Mouse (Mus musculus) heart, embryonic 13.5 days (tissue): ENCODE measurements around the gene Casz1. TPM values are rescaled to one million over a fixed set of nuclear protein-coding genes. Genes with fewer than 3 reads are reported as not detected.
A peak's percentile ranks its signal among the peaks of the same experiment; 100 is the strongest.

Experiments
- ATAC-seq: fragments of 200-750 bp; cut with Nextera tagmentation; 2 replicates; pipeline ENCODE4 v1.8.0; 2017; ENCODE audit warnings: moderate TSS enrichment; ENCODE audit not compliant: insufficient number of reproducible peaks, low FRiP score, low TSS enrichment; ENCODE audit errors: extremely low read depth
- H3K27ac ChIP-seq: fragments of 300-500 bp; sonication (generic); replicated peaks from 2 replicates; pipeline ENCODE4 v1.5.1; 2015; ENCODE audit warnings: moderate library complexity, mild to moderate bottlenecking, inconsistent platforms
- H3K27me3 ChIP-seq: fragments of 300-500 bp; sonication (generic); replicated peaks from 2 replicates; pipeline ENCODE4 v1.6.1; 2015; ENCODE audit warnings: mild to moderate bottlenecking, inconsistent platforms
- H3K36me3 ChIP-seq: fragments of 300-500 bp; sonication (generic); 2 replicates; pipeline ENCODE4 v1.6.1; 2015; ENCODE audit warnings: mild to moderate bottlenecking, inconsistent platforms
- H3K4me1 ChIP-seq: fragments of 300-500 bp; sonication (generic); 2 replicates; pipeline ENCODE4 v1.6.1; 2015; ENCODE audit warnings: inconsistent platforms
- H3K4me2 ChIP-seq: fragments of 300-500 bp; sonication (generic); 2 replicates; pipeline ENCODE4 v1.6.1; 2015; ENCODE audit warnings: inconsistent platforms, mild to moderate bottlenecking, moderate library complexity
- H3K4me3 ChIP-seq: fragments of 300-500 bp; sonication (generic); 2 replicates; pipeline ENCODE4 v1.5.1; 2015; ENCODE audit warnings: moderate library complexity, mild to moderate bottlenecking, inconsistent platforms
- H3K9ac ChIP-seq: fragments of 300-500 bp; sonication (generic); 2 replicates; pipeline ENCODE4 v1.6.1; 2015; ENCODE audit warnings: inconsistent platforms, mild to moderate bottlenecking, moderate library complexity
- H3K9me3 ChIP-seq: fragments of 300-500 bp; sonication (generic); 2 replicates; pipeline ENCODE4 v1.6.1; 2016; ENCODE audit warnings: inconsistent platforms
- WGBS: fragments of 180-500 bp; shearing (Covaris S2); methylation state at CpG from one replicate; pipeline ENCODE4 v1.1.7; 2015; ENCODE audit warnings: mixed read lengths; 5-methylcytosine and 5-hydroxymethylcytosine counted together
- polyA plus RNA-seq: library from polyadenylated mRNA; unstranded; fragments of >200 nt; fragmentation: Nextera tagmentation; extraction: Ambion mirVana; gene quantifications from 2 replicates; pipeline ENCODE4 v1.2.1, GENCODE M21; 2015

Casz1 gene
- polyA plus RNA-seq, 1 experiment from 2014 or later: 18.3 TPM

GRCm38 (mm10) chr4:148955131-148955813 is 151.0 kb downstream of the Casz1 start:
- ATAC-seq: no peak
- peaks cover 35% of the 10 kb centered on the region for H3K27me3 ChIP-seq
- H3K36me3 ChIP-seq: peaks cover 26% of the 10 kb centered on the region
- H3K4me3 ChIP-seq: no peak overlapping the region
- WGBS: 73% methylated on average over 14 of the region's 14 CpGs
- no peaks in the 10 kb centered on the region for H3K9me3 ChIP-seq
- no peak overlapping the region for H3K4me2 ChIP-seq
- H3K27ac ChIP-seq: peak overlapping the region; percentile 44
- peaks cover 61% of the 10 kb centered on the region for H3K4me1 ChIP-seq
- peak overlapping the region; percentile 42; the same call in 1 of the 2 replicates for H3K9ac ChIP-seq

GRCm38 (mm10) chr4:148960011-148960410 is 155.8 kb downstream of the Casz1 start:
- H3K27me3 ChIP-seq: no peaks in the 10 kb centered on the region; the same call in 1 of the 2 replicates
- peak overlapping the region; percentile 82 for H3K9ac ChIP-seq
- H3K4me1 ChIP-seq: peaks cover 57% of the 10 kb centered on the region
- no peaks in the 10 kb centered on the region for H3K9me3 ChIP-seq
- H3K36me3 ChIP-seq: peaks cover 42% of the 10 kb centered on the region
- peak overlapping the region; percentile 96 for H3K27ac ChIP-seq
- WGBS: 28% methylated on average over 12 of the region's 12 CpGs
- peak overlapping the region; percentile 61 for H3K4me2 ChIP-seq
- peak overlapping the region; percentile 34 for H3K4me3 ChIP-seq
- ATAC-seq: peak; percentile 67; the same call in 1 of the 2 replicates

- peaks cover 51% of the 10 kb centered on the region for H3K4me1 ChIP-seq
- no peaks in the 10 kb centered on the region for H3K9me3 ChIP-seq
- no peak for ATAC-seq
- H3K27me3 ChIP-seq: no peaks in the 10 kb centered on the region
- peak overlapping the region; percentile 82 for H3K9ac ChIP-seq
- 82% methylated on average over 19 of the region's 19 CpGs for WGBS
- H3K4me3 ChIP-seq: peak overlapping the region; percentile 34
- H3K36me3 ChIP-seq: peaks cover 52% of the 10 kb centered on the region
- peak overlapping the region; percentile 96 for H3K27ac ChIP-seq
- H3K4me2 ChIP-seq: peak overlapping the region; percentile 61
These were observed 156.9 kb downstream of the Casz1 start for GRCm38 (mm10) chr4:148961081-148961480.

GRCm38 (mm10) chr4:148962096-148962495 is 157.9 kb downstream of the Casz1 start:
- H3K4me2 ChIP-seq: 0 out of 2 replicates have a peak overlapping the region, but pooled peaks have one; percentile 61
- H3K9me3 ChIP-seq: no peaks in the 10 kb centered on the region
- no peak overlapping the region; the same call in none of the 2 replicates for H3K27ac ChIP-seq
- H3K36me3 ChIP-seq: peaks cover 57% of the 10 kb centered on the region
- WGBS: 83% methylated on average over 1 of the region's 1 CpGs
- H3K4me1 ChIP-seq: peaks cover 53% of the 10 kb centered on the region
- H3K4me3 ChIP-seq: no peak overlapping the region
- H3K9ac ChIP-seq: peak overlapping the region; percentile 82; the same call in 1 of the 2 replicates
- no peaks in the 10 kb centered on the region for H3K27me3 ChIP-seq
- no peak for ATAC-seq

- Histone ChIP-seq H3K4me3 (no peak overlapping the region), H3K27me3 (no peaks in the 10 kb centered on the region), H3K4me1 (peaks cover 66% of the 10 kb centered on the region), H3K36me3 (peaks cover 69% of the 10 kb centered on the region), H3K9ac (no peak overlapping the region; the same call in 1 of the 2 replicates), H3K27ac (no peak overlapping the region), H3K4me2 (no peak overlapping the region), H3K9me3 (no peaks in the 10 kb centered on the region)
- ATAC-seq: no peak
- 86% methylated on average over 10 of the region's 10 CpGs for WGBS
These were observed 160.5 kb downstream of the Casz1 start for GRCm38 (mm10) chr4:148964541-148965310.

- peaks cover 68% of the 10 kb centered on the region for H3K4me1 ChIP-seq
- no peak overlapping the region for H3K4me2 ChIP-seq
- peak overlapping the region; percentile 36; the same call in 1 of the 2 replicates for H3K27ac ChIP-seq
- peaks cover 66% of the 10 kb centered on the region for H3K36me3 ChIP-seq
- 68% methylated on average over 5 of the region's 5 CpGs for WGBS
- H3K9me3 ChIP-seq: no peaks in the 10 kb centered on the region
- no peaks in the 10 kb centered on the region for H3K27me3 ChIP-seq
- no peak overlapping the region for H3K9ac ChIP-seq
- no peak for ATAC-seq
- no peak overlapping the region for H3K4me3 ChIP-seq
These were observed 161.9 kb downstream of the Casz1 start for GRCm38 (mm10) chr4:148966132-148966531.

- Histone ChIP-seq H3K4me2 (no peak overlapping the region), H3K4me3 (no peak overlapping the region), H3K9me3 (no peaks in the 10 kb centered on the region), H3K9ac (peak overlapping the region; percentile 34), H3K36me3 (peaks cover 39% of the 10 kb centered on the region), H3K4me1 (peaks cover 63% of the 10 kb centered on the region), H3K27me3 (no peaks in the 10 kb centered on the region), H3K27ac (peak overlapping the region; percentile 51)
- WGBS: 66% methylated on average over 5 of the region's 5 CpGs
- ATAC-seq: no peak
These were observed 164.6 kb downstream of the Casz1 start for GRCm38 (mm10) chr4:148968859-148969258.

- peak overlapping the region; percentile 29; the same call in 1 of the 2 replicates for H3K9ac ChIP-seq
These were observed 165.4 kb downstream of the Casz1 start for GRCm38 (mm10) chr4:148969610-148970009.

GRCm38 (mm10) chr4:148970742-148971141 is 166.5 kb downstream of the Casz1 start:
- Histone ChIP-seq H3K36me3 (peaks cover 23% of the 10 kb centered on the region), H3K4me3 (no peak overlapping the region), H3K9me3 (no peaks in the 10 kb centered on the region), H3K27ac (peak overlapping the region; percentile 51; the same call in 1 of the 2 replicates), H3K27me3 (no peaks in the 10 kb centered on the region), H3K4me1 (peaks cover 77% of the 10 kb centered on the region), H3K4me2 (no peak overlapping the region), H3K9ac (no peak overlapping the region)
- 83% methylated on average over 4 of the region's 4 CpGs for WGBS
- no peak for ATAC-seq

More at GRCm38 (mm10) chr4:148969610-148970009, 165.4 kb downstream of the Casz1 start:
- Histone ChIP-seq H3K4me1 (peaks cover 67% of the 10 kb centered on the region), H3K4me3 (no peak overlapping the region), H3K36me3 (peaks cover 34% of the 10 kb centered on the region), H3K9me3 (no peaks in the 10 kb centered on the region), H3K27ac (peak overlapping the region; percentile 51), H3K27me3 (no peaks in the 10 kb centered on the region), H3K4me2 (no peak overlapping the region)
- 54% methylated on average over 5 of the region's 5 CpGs for WGBS
- no peak for ATAC-seq

GRCm38 (mm10) chr4:148971613-148972242 is 167.5 kb downstream of the Casz1 start:
- WGBS: 77% methylated on average over 3 of the region's 3 CpGs
- peaks cover 18% of the 10 kb centered on the region; the same call in 1 of the 2 replicates for H3K36me3 ChIP-seq
- H3K4me1 ChIP-seq: peaks cover 68% of the 10 kb centered on the region
- no peaks in the 10 kb centered on the region for H3K27me3 ChIP-seq
- no peaks in the 10 kb centered on the region for H3K9me3 ChIP-seq
- 0 out of 2 replicates have a peak overlapping the region, but pooled peaks have one; percentile 12 for H3K27ac ChIP-seq
- no peak; the same call in 1 of the 2 replicates for ATAC-seq
- H3K4me3 ChIP-seq: no peak overlapping the region
- 0 out of 2 replicates have a peak overlapping the region, but pooled peaks have one; percentile 28 for H3K9ac ChIP-seq
- no peak overlapping the region for H3K4me2 ChIP-seq

- H3K4me2 ChIP-seq: no peak overlapping the region
- peaks cover 71% of the 10 kb centered on the region for H3K4me1 ChIP-seq
- no peak overlapping the region for H3K9ac ChIP-seq
- no peaks in the 10 kb centered on the region for H3K27me3 ChIP-seq
- H3K27ac ChIP-seq: no peak overlapping the region
- 81% methylated on average over 14 of the region's 14 CpGs for WGBS
- H3K4me3 ChIP-seq: no peak overlapping the region
- ATAC-seq: no peak
- no peaks in the 10 kb centered on the region for H3K9me3 ChIP-seq
- H3K36me3 ChIP-seq: 0 out of 2 replicates have a peak, but pooled peaks cover 8% of the 10 kb centered on the region
These were observed 168.5 kb downstream of the Casz1 start for GRCm38 (mm10) chr4:148972707-148973106.
